8 mouse cellular contexts compared by ENCODE assay signal in genomic region chr5:124922356-124923352, GRCm38 (mm10).
A peak's percentile ranks its signal among the peaks of the same experiment; 100 is the strongest.
DNase-seq lines count a peak whose midpoint lies in the region; ATAC-seq lines count a peak whose summit lies in the region.

No protein-coding gene starts in this region.

- H3K27me3 ChIP-seq in forebrain, embryonic 13.5 days: no peaks in the 10 kb centered on the region
- no peaks in the 10 kb centered on the region for H3K27me3 ChIP-seq in stomach, embryonic 16.5 days (ENCODE audit: control insufficient read depth, insufficient read depth, low read length)

- H3K4me3 ChIP-seq in forebrain, embryonic 13.5 days: no peak overlapping the region
- H3K4me3 ChIP-seq in stomach, embryonic 16.5 days (replicated peaks; ENCODE audit: low read length): no peak overlapping the region

- H3K36me3 ChIP-seq in forebrain, embryonic 13.5 days (ENCODE audit: poor library complexity, severe bottlenecking): no peaks in the 10 kb centered on the region
- no peaks in the 10 kb centered on the region for H3K36me3 ChIP-seq in stomach, embryonic 16.5 days (ENCODE audit: control insufficient read depth, insufficient read depth, low read length)

- H3K9me3 ChIP-seq in forebrain, embryonic 13.5 days (replicated peaks): no peaks in the 10 kb centered on the region; the same call in 1 of the 2 replicates
- peaks cover 3% of the 10 kb centered on the region; the same call in 1 of the 2 replicates for H3K9me3 ChIP-seq in stomach, embryonic 16.5 days (replicated peaks; ENCODE audit: control insufficient read depth, low read length)

- 27% methylated on average over 18 of the region's 18 CpGs for WGBS in forebrain, embryonic 13.5 days
- 21% methylated on average over 18 of the region's 18 CpGs for WGBS in stomach, embryonic 16.5 days

- H3K27ac ChIP-seq in forebrain, embryonic 13.5 days: peak overlapping the region; percentile 73
- peak overlapping the region; percentile 43; the same call in 1 of the 2 replicates for H3K27ac ChIP-seq in stomach, embryonic 16.5 days (ENCODE audit: low read length)

- peak overlapping the region; percentile 15; the same call in 1 of the 2 replicates for H3K4me2 ChIP-seq in forebrain, embryonic 13.5 days
- peak overlapping the region; percentile 13; the same call in 1 of the 2 replicates for H3K4me2 ChIP-seq in stomach, embryonic 16.5 days (ENCODE audit: low read depth, low read length)

- peak; percentile 46 to 81 for DNase-seq in adrenal gland, adult (ENCODE audit: inconsistent age in 2 of 2, low spot score in 1 of 2)
- no peak for DNase-seq in adrenal gland, postnatal 25 days
- DNase-seq in MN1 (ENCODE audit: low spot score): peak; percentile 51
- peak; percentile 37 for DNase-seq in kidney, adult 18-20 months
- DNase-seq in lung, postnatal 4 days: peak; percentile 69 to 73

- no peak overlapping the region for H3K9ac ChIP-seq in forebrain, embryonic 13.5 days
- no peak overlapping the region for H3K9ac ChIP-seq in stomach, embryonic 16.5 days (ENCODE audit: low read length)

- ATAC-seq in forebrain, embryonic 13.5 days: peak; percentile 71
- ATAC-seq in stomach, embryonic 16.5 days (ENCODE audit: insufficient read depth, low FRiP score): peak; percentile 65
- ATAC-seq in erythroblast, adult 5-6 weeks (replicated peaks; ENCODE audit: low FRiP score, poor library complexity, severe bottlenecking): no peak

- peaks cover 17% of the 10 kb centered on the region for H3K4me1 ChIP-seq in forebrain, embryonic 13.5 days
- peaks cover 12% of the 10 kb centered on the region for H3K4me1 ChIP-seq in stomach, embryonic 16.5 days (ENCODE audit: control insufficient read depth, insufficient read depth, low read length)
